Mouse (Mus musculus) forebrain, postnatal 0 days (tissue): Measurements from ENCODE around the gene Ankrd7. TPM values are rescaled to one million over a fixed set of nuclear protein-coding genes. Genes with fewer than 3 reads are reported as not detected.
A peak's percentile ranks its signal among the peaks of the same experiment; 100 is the strongest.

ENCODE experiments used
- ATAC-seq: fragments of 200-750 bp; cut with Nextera tagmentation; 2 replicates; pipeline ENCODE4 v1.8.0; 2017; ENCODE audit warnings: mild to moderate bottlenecking, moderate library complexity
- DNase-seq: peaks from one replicate; pipeline ENCODE4 v3.0.0-alpha.2; 2015
- H3K27ac ChIP-seq: fragments of 300-500 bp; sonication (generic); 2 replicates; pipeline ENCODE4 v1.5.1; 2014; ENCODE audit warnings: low read depth, mild to moderate bottlenecking, antibody characterized with exemption, low read length, moderate library complexity, mixed read lengths
- H3K27me3 ChIP-seq: fragments of 300-500 bp; sonication (generic); 2 replicates; pipeline ENCODE4 v1.6.1; 2014; ENCODE audit warnings: mild to moderate bottlenecking, low read length, mixed read lengths; ENCODE audit not compliant: insufficient read depth
- H3K36me3 ChIP-seq: fragments of 300-500 bp; sonication (generic); 2 replicates; pipeline ENCODE4 v1.6.1; 2014; ENCODE audit warnings: mild to moderate bottlenecking, moderate library complexity; ENCODE audit not compliant: insufficient read depth
- H3K4me1 ChIP-seq: fragments of 300-500 bp; sonication (generic); 2 replicates; pipeline ENCODE4 v1.6.1; 2014; ENCODE audit warnings: antibody characterized with exemption; ENCODE audit not compliant: insufficient read depth
- H3K4me2 ChIP-seq: fragments of 300-500 bp; sonication (generic); 2 replicates; pipeline ENCODE4 v1.6.1; 2014; ENCODE audit warnings: low read depth, mild to moderate bottlenecking, moderate library complexity
- H3K4me3 ChIP-seq: fragments of 300-500 bp; sonication (generic); 2 replicates; pipeline ENCODE4 v1.5.1; 2014; ENCODE audit warnings: low read depth, low read length, mixed read lengths
- H3K9ac ChIP-seq: fragments of 300-500 bp; sonication (generic); 2 replicates; pipeline ENCODE4 v1.6.1; 2014; ENCODE audit warnings: mild to moderate bottlenecking
- H3K9me3 ChIP-seq: fragments of 300-500 bp; sonication (generic); 2 replicates; pipeline ENCODE4 v1.6.1; 2016; ENCODE audit warnings: low read length
- CTCF ChIP-seq: sonication (generic); IDR thresholded peaks from 2 replicates; pipeline ENCODE4 v1.5.1; 2016; ENCODE audit warnings: antibody characterized with exemption, control low read depth, low read depth
- WGBS: fragments of 180-500 bp; shearing (Covaris S2); extraction: QIAGEN DNeasy Blood & Tissue Kit; methylation state at CpG from one replicate; pipeline ENCODE4 v1.1.7; 2014; 5-methylcytosine and 5-hydroxymethylcytosine counted together
- polyA plus RNA-seq: library from polyadenylated mRNA; unstranded; fragments of >200 nt; fragmentation: Nextera tagmentation; extraction: Ambion mirVana; gene quantifications from 2 replicates; pipeline ENCODE4 v1.2.1, GENCODE M21; 2015
- total RNA-seq: library from RNA; depleted of rRNA; stranded (reverse); fragments of >200 nt; gene quantifications from 2 replicates; pipeline ENCODE4 v1.2.3, GENCODE M21; 2014; rRNA removed

Gene Ankrd7
- total and polyA plus RNA-seq, 2 experiments from 2014 or later = 0.33 TPM; not detected in 1

DNA sequence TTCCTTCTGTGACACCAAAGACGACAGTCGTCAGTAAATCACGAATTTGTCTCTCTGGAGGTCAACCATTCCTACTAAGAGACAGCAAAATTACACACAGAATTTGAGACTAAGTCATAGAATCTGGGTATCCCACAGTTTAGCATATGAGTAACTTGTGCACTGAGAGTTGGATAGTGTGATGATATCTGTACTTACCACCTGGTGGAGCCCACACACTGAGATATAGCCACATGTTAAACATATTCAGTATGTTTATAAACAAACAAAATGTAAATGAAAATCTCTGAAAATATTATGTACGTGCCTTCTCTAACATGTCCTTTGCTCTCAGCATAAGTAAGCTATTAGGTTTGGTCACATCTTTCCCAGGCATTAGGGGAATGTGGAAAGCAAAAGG lies 47.1 kb downstream of the Ankrd7 start:
- Histone ChIP-seq H3K9ac (no peak overlapping the region), H3K4me2 (no peak overlapping the region), H3K27me3 (no peaks in the 10 kb centered on the region), H3K4me1 (peaks cover 3% of the 10 kb centered on the region; the same call in 1 of the 2 replicates), H3K9me3 (no peaks in the 10 kb centered on the region), H3K4me3 (no peak overlapping the region), H3K36me3 (no peaks in the 10 kb centered on the region), H3K27ac (no peak overlapping the region)
- 73% methylated on average over 4 of the region's 4 CpGs for WGBS
- DNase-seq = peak; percentile 58
- TF ChIP-seq CTCF = peak; percentile 59
- peak; percentile 53; the same call in 1 of the 2 replicates for ATAC-seq

DNA sequence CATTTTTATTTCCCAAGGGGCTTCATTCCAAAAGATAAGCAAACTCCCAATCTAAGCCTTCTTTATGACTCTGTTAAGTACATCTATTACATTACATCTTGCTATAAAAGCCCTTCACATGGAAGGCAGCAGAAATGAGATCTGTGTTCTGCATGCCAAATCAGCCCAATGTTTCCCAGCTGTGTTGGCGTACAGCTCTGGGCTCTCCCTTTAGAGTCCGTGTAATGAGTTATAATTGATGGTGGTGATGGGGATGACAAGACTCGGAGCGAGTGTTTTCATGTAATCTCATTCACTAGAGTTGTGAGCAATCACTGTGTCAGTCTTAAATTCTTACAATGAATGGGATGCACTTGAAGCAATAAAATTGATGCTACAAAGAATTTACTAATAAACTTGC lies 49.9 kb downstream of the Ankrd7 start:
- Histone ChIP-seq H3K4me3 (no peak overlapping the region), H3K4me1 (peaks cover 3% of the 10 kb centered on the region; the same call in 1 of the 2 replicates), H3K4me2 (no peak overlapping the region), H3K9me3 (no peaks in the 10 kb centered on the region), H3K36me3 (no peaks in the 10 kb centered on the region), H3K27ac (no peak overlapping the region), H3K27me3 (no peaks in the 10 kb centered on the region), H3K9ac (no peak overlapping the region)
- DNase-seq (peak; percentile 52), ATAC-seq (peak; percentile 94)
- 30% methylated on average over 4 of the region's 4 CpGs for WGBS
- TF ChIP-seq CTCF = no peak

DNA sequence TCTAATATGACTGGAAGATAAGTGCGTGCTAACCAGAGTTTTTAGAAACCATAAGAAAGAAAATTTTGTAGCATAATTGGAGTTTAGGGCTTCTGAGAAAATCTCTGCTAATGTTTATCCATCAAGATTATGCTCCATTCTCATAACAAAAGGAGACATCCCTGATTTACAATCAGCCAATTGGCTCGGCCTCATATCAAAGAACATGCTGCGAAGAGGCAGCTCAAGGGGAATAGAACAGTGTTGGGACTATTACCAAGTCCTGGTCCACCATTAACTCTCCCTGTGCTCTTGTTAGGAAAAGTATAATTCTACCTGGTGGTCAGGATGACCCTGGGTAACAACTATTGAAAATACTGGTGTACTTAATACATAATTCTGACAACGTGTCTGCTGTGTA lies 50.4 kb downstream of the Ankrd7 start:
- DNase-seq (no peak), ATAC-seq (peak; percentile 58; the same call in 1 of the 2 replicates)
- no peak for TF ChIP-seq CTCF
- no peak overlapping the region for H3K27ac ChIP-seq
- H3K36me3 ChIP-seq = no peaks in the 10 kb centered on the region
- 65% methylated on average over 4 of the region's 4 CpGs for WGBS
- H3K9me3 ChIP-seq = no peaks in the 10 kb centered on the region
- H3K4me3 ChIP-seq = no peak overlapping the region
- no peak overlapping the region for H3K9ac ChIP-seq
- no peaks in the 10 kb centered on the region for H3K27me3 ChIP-seq
- peaks cover 3% of the 10 kb centered on the region; the same call in 1 of the 2 replicates for H3K4me1 ChIP-seq
- H3K4me2 ChIP-seq = no peak overlapping the region

Other genes starting within 250 kb of the Ankrd7 start
- gene Lsm8, start 17.7 kb upstream of the Ankrd7 start, total RNA-seq = 60.0 and 78.2 TPM in 2 replicates
- 104 and 117 TPM in 2 replicates for gene Lsm8, start 17.7 kb upstream of the Ankrd7 start, polyA plus RNA-seq